Mouse (Mus musculus): ENCODE data around the gene Hcar2.

Gene Hcar2
- long read RNA-seq, experiment 1 = 0 reads
- long read RNA-seq, experiment 2, partial matches to known transcripts = 0 of 1 reads
- long read RNA-seq, experiment 2, other reads (novel, unspliced or antisense) = 0 of 1 reads

GRCm38 (mm10) chr5:123865365-123865764 lies at the start of gene Hcar2:
TSS of gene Hcar2 (minus strand) at chr5:123865499.
- intact Hi-C loops (cut with DNase I) = no loop called here

GRCm38 (mm10) chr5:123914852-123915251 lies 49.6 kb upstream of the Hcar2 start:
- intact Hi-C loops (cut with DNase I) = no loop called here

GRCm38 (mm10) chr5:123907631-123907977 lies 42.3 kb upstream of the Hcar2 start:
- intact Hi-C loops (cut with DNase I) = loop anchor here (1.0 to 10.0 kb wide), 3 partner anchors 80 to 283 kb away; partner anchors contain the start of genes Kntc1 and Rsrc2

- intact Hi-C loops (cut with DNase I) = loop anchor here (1.0 to 10.0 kb wide), 3 partner anchors 80 to 282 kb away; partner anchors contain the start of genes Kntc1 and Rsrc2
Measured at GRCm38 (mm10) chr5:123906976-123907630, 41.8 kb upstream of the Hcar2 start, which contains the start of gene Denr. TSS of gene Denr (plus strand) at chr5:123907175.

- intact Hi-C loops (cut with DNase I) = loop anchor here (5.0 to 10.0 kb wide), 2 partner anchors 79 to 282 kb away; no protein-coding TSS in a partner anchor
Measured at GRCm38 (mm10) chr5:123906146-123906975, 41.1 kb upstream of the Hcar2 start.

GRCm38 (mm10) chr5:123904059-123904672 lies 38.9 kb upstream of the Hcar2 start:
- intact Hi-C loops (cut with DNase I) = loop anchor here (10.0 kb wide), 1 partner anchor 279 kb away; no protein-coding TSS in a partner anchor

GRCm38 (mm10) chr5:123897352-123897751 lies 32.1 kb upstream of the Hcar2 start:
- intact Hi-C loops (cut with DNase I) = no loop called here

GRCm38 (mm10) chr5:123896395-123896794 lies 31.1 kb upstream of the Hcar2 start:
- intact Hi-C loops (cut with DNase I) = no loop called here

GRCm38 (mm10) chr5:123893520-123893919 lies 28.2 kb upstream of the Hcar2 start:
- intact Hi-C loops (cut with DNase I) = no loop called here

GRCm38 (mm10) chr5:123891669-123892068 lies 26.4 kb upstream of the Hcar2 start:
- intact Hi-C loops (cut with DNase I) = no loop called here

GRCm38 (mm10) chr5:123890987-123891386 lies 25.7 kb upstream of the Hcar2 start:
- intact Hi-C loops (cut with DNase I) = no loop called here

GRCm38 (mm10) chr5:123890312-123890711 lies 25.0 kb upstream of the Hcar2 start:
- intact Hi-C loops (cut with DNase I) = no loop called here

GRCm38 (mm10) chr5:123886365-123886764 lies 21.1 kb upstream of the Hcar2 start:
- intact Hi-C loops (cut with DNase I) = no loop called here

GRCm38 (mm10) chr5:123884332-123884731 lies 19.0 kb upstream of the Hcar2 start:
- intact Hi-C loops (cut with DNase I) = no loop called here

GRCm38 (mm10) chr5:123883891-123884290 lies 18.6 kb upstream of the Hcar2 start:
- intact Hi-C loops (cut with DNase I) = no loop called here

GRCm38 (mm10) chr5:123880778-123881177 lies 15.5 kb upstream of the Hcar2 start:
- intact Hi-C loops (cut with DNase I) = no loop called here

GRCm38 (mm10) chr5:123879928-123880327 lies 14.6 kb upstream of the Hcar2 start, which contains the start of gene Hcar1:
TSS of gene Hcar1 (minus strand) at chr5:123880020.
- intact Hi-C loops (cut with DNase I) = no loop called here

- intact Hi-C loops (cut with DNase I) = no loop called here
Measured at GRCm38 (mm10) chr5:123878056-123878455, 12.8 kb upstream of the Hcar2 start.

GRCm38 (mm10) chr5:123874177-123874576 lies 8.9 kb upstream of the Hcar2 start:
- intact Hi-C loops (cut with DNase I) = no loop called here

- intact Hi-C loops (cut with DNase I) = no loop called here
Measured at GRCm38 (mm10) chr5:123869615-123870014, 4.3 kb upstream of the Hcar2 start.

GRCm38 (mm10) chr5:123866457-123866856 lies 1.2 kb upstream of the Hcar2 start:
- intact Hi-C loops (cut with DNase I) = no loop called here

All from adrenal gland (tissue).